Mouse (Mus musculus): ENCODE measurements around the gene Zfp946. TPM values are rescaled to one million over a fixed set of nuclear protein-coding genes. Genes with fewer than 3 reads are reported as not detected.

Gene Zfp946
- total RNA-seq (2022): 1 to 10 TPM; 2.8 to 3.9 (median 3.9) TPM

GRCm38 (mm10) chr17:22423952-22424617 is at the start of gene Zfp946:
Gene Zfp946, plus strand, starts transcription at chr17:22424222.
- peak; percentile 89 for DNase-seq (ENCODE audit: low spot score)

DNA sequence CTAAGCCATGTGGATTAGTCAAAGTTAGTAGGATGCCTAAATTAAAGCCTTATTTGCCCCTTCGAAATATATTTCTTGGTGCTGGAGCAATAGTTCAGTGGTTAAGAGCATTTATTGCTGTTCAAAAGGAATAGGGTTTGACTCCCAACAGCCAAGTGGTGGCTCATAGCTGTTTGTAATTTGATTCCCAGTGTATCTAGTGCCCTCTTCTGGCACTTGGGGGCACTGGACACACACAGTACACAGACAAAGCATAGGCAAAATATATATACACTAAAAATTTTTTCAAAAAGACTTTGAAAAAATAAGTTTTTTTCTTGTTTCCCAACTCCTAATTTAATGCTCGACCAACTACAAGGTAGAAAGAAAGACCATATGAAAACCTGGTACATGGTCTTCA is 13.3 kb upstream of the Zfp946 start:
- DNase-seq (ENCODE audit: low spot score): peak; percentile 20

DNA sequence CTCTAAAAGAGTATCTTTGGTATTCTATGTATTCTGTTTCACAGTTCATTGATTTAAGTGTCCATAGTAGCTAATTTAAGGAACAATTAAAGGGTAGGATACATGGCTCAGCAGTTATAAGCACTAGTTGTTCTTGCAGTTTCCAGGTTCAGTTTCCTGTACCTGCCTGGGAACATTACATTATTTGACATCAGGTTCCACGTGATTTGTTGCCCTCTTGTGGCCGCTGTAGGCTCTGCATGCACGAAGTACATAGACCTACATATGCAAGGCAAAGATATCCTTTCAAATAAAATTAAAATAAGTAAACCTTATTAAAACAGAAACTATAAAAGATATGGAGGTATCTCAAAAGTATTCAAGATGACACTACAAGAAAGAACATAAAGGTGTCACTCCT is 6.5 kb upstream of the Zfp946 start:
- DNase-seq (ENCODE audit: low spot score): peak; percentile 57

DNA sequence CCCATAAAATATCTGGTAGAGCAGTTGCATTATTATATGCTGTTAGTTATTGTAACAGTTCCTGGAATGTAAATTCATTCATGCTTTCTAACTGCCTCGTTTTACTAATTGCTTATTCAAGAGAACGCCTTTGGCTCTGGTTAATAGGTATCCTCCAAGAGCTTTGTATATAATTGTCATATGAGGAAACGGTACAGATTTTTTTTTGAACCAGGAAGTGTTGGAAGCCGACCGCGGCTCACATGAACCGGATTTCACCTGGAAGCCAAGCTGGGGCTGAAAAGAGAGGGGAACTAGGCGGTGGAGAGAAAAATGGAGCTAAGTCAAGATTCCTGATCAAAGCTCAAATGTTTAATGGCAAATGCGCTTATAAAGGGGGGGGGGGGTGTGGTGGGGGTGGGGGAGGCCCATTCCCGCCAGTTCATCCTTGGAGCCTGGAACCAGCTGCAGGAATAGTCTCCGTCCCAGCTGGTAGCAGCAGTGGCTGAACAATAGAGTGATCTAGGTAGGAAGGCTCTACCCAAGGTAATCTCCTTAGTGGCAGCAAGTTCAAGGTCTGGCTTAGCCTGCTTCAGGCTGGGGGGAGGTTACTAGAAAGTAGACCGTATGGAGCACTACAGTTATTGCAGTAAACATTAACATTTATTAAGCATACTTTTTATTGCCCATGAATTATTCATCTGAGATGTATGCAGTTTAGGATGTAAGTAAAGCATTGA is 773 bp downstream of the Zfp946 start:
- DNase-seq (ENCODE audit: low spot score): peak; percentile 15

DNA sequence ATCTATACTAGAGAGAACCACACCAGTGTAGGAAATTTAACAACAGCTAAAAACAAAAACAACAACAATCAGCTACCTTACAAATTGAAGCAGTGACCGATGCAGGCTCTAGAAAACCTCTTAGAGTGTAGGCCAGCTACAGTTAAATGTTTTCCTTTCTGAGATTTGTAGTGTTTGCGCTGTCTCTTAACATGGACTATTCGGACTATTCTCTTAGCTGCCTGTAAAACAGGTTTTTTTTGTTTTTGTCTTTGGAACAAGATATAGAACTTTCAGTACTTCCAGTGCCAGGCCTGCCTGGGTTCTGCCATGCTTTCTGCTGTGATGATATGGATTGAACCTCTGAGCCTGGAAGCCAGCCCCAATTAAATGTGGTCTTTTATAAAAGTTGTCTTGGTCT is 23.7 kb downstream of the Zfp946 start:
- no peak for DNase-seq (ENCODE audit: low spot score)

DNA sequence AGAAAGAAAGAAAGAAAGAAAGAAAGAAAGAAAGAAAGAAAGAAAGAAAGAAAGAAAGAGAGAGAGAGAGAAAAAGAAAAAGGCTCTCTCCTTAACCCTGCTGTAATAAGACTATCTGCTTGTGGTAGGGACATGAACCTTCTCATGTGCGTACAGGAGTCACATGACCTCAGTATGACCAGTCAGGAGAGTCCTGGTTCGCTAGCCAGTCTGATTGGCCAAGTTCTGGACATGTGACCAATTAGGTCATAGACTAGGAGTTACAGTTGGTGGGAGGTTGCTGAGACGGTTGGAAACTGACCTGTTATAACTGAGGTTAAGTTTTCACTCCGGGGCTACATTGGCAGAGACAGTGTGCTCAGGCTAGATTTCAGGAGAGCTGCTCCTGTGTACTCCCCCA is 73.1 kb downstream of the Zfp946 start:
- no peak for DNase-seq (ENCODE audit: low spot score)

Other genes with a start within 250 kb of the Zfp946 start
- 1 to 10 TPM; 2.0 to 2.7 (median 2.3) TPM for gene Zfp994, start 198.6 kb upstream of the Zfp946 start, total RNA-seq (2022)
- gene CT030661.1, start 109.4 kb upstream of the Zfp946 start, total RNA-seq (2022): 1 to 10 TPM; 5.7 to 8.5 (median 7.4) TPM
- gene Zfp944, start 62.8 kb upstream of the Zfp946 start, total RNA-seq (2022): 1 to 10 TPM; 3.3 to 5.1 (median 4.5) TPM
- 1 to 10 TPM; 7.8 to 9.5 (median 9.3) TPM for gene Zfp758, start 62.8 kb upstream of the Zfp946 start, total RNA-seq (2022)
- gene Vmn2r111, start 149.3 kb downstream of the Zfp946 start, total RNA-seq (2022): not detected
- not detected for gene Vmn2r112, start 176.7 kb downstream of the Zfp946 start, total RNA-seq (2022)